Mouse (Mus musculus): ENCODE measurements at regions not wholly inside any gene's neighbourhood (a gene's known extent, or its start where the extent isn't known, plus 50 kb on each side); places are given as distances from the start of the nearest gene placed in this dataset.

DNA sequence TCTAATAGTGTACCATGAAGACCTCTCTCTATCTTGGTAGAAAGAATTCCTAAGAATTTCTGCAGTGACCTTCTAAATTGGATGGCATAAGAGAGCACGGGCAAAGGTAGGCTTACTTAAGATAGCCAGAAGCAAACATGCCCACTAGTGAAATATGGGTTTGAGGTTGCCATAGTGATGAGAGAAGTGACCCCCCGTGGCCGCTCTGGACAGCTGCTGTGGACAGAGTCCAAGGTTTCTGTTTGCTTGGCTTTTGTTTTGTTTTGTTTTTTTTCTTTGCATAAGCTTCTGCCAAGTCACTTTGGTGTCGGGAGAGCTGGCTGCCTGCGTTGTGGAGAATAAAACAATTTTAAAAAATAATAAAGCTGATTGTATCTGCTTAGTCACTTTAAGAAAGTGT lies 151.8 kb upstream of the Cdh4 start:
- DNase-seq, result peak; percentile 21

DNA sequence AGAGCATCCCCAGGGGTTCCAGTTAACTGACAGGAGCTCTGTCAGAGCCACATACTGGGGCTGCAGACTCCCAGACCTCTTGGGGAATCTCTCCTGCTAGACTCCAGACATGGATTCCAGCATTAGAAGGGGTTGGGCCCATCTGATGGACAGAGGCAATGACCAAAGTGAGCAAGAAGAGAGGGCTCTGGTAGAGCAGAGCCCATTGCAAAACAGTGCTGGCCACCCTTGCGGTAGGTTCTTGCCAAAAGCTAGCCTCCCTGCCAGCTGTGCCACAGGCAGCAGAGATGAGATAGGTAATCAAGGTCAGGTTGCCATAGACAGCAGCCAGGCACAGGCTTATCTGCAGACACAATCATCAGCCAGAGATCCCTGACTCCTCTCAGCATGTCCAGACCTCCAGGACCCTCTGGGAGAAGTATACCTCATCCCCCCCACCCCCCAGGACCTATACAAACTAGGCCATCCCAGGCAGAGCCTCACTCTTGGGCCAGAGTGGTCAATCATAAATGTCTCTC lies 151.1 kb upstream of the Cdh4 start:
- DNase-seq, result no peak

DNA sequence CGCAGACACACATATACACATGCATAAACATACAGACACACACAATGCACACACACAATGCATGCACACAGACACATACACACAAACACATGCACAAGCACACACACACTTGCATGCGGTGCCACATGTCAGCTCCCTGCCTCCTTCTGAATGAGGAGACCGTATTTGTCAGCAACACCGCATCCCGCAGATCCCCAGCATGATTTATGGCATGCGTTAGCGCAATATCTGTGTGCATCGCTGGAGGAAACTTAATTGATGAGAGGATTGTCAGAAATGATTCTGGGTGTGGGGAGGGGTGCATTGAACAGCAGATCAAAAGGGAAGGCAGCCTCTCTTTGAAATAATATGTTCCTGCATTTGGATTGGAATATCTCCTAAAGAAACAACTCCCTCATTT lies 150.3 kb upstream of the Cdh4 start:
- DNase-seq, result no peak

DNA sequence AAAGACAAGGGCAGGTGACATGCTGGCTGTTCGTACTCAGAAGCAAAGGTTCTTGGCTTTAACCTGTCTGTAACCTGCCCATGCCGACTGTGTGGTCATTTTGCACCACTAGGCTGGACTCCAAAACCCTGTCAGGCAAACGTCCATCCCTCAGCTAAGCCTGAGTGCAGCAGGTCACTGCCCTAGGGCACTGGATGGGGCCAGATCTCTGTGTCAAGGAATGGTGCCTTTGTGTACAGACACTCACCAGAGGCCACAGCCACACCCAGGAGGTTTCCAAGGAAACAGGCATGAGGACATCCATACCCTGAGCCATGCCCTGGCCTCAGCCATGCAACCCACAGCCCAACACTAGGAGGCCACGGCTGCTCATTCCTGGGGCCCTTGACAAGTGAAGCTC lies 149.7 kb upstream of the Cdh4 start:
- no peak for DNase-seq

DNA sequence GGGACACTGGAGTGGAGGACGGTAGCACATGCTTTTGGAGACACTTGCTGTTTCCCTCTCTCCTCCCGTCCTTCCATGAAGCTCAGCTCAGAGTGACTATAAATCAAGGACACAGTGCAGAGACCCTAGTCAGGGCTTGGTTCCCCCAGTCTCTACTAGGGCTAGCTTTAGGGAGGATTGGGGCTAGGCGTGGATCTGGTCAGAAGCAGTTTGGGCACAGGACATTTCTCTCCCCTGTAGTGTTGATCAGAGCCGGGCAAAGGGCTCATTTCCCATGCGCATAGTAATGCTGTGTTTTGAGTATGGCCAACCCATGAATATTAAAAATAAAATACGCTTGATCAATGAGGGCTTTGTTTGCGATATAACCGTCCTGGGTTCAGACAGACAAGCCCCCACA lies 149.1 kb upstream of the Cdh4 start:
- DNase-seq, result no peak

DNA sequence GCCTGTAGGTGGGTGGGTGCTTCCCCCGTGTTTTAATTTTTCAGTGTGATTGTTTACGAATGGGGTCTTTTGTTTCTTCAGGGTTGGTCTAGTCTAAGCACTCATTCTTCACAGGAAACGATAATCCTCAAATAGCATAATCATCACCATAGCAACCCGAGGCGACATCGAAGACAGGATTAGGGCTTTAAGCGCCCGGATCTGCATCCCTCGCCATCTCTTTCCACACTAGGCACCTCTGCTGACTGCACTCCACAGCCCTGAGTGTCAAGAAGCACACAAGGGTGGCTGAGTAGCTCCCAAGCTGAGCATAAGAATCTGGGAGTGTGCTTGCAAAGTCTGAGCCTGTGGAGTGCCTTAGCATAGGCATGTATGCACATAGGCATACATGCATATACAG lies 145.2 kb upstream of the Cdh4 start:
- no peak for DNase-seq

DNA sequence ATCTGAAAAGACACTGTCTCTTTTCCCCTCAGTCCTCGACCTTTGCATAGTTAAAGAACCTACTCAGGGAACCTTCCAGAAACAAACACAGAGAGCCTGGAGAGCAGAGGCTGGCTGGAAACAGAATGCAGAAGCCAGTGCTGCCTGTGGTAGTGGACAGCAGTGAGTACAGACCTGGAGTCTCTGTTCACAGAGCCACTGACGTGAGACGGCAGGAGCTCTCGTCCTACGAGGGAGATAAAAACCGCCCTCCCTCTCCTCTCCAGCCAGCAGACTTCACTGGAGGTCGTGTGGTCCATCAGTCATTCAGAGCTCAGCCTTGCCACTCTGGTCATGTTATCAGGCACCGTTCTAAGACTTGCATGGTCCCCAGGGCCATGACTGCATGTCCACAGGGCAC lies 138.5 kb upstream of the Cdh4 start:
- no peak for DNase-seq

DNA sequence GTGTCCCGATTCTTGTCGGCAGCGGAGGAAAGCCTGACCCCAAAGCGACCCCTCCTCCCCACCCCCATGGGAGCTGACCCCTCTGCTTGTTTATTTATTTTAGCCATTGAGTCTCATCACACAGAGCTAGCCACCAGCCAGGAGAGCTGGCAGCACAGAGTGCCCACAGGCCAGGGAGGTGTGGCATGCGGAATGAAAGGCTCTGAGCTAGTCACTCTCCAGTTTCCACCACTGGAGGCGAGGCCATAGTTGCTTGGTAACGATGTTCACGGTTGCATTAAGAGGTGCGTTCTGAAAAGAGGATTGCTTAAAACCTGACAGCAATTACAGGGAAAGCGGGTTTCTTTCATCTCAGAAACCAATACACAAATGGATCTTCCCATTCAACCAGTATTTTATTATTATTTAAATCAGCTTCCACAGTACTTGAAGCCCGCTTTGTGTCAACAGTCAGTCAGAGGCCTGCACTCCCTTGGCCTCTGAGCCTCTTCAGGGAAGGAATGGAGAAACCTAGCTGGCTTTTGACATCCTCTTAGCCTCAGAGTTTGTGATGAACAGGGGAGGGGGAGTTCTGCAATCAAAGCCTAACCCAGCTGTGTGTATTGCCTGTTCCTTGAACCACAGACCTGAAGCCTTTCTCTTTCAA lies 134.8 kb upstream of the Cdh4 start:
- peak; percentile 8 for DNase-seq

DNA sequence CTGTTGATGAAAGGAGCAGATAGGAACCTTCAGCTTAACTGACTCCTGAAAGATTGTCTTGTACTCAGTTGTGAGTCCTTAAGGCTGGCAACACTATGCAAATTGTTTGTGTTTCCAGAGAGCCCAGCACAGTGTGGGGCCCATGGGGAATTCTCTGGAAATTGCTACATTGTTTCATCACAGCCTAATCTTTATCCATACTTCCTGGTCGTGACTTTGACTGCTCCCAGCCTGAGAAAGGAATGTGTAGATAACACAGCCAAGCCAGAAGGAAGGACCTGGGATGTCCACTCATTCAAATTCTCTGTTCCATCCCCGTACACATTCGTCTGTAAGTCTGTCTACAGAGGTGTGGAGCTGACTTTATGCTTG lies 134.3 kb upstream of the Cdh4 start:
- DNase-seq, result no peak

DNA sequence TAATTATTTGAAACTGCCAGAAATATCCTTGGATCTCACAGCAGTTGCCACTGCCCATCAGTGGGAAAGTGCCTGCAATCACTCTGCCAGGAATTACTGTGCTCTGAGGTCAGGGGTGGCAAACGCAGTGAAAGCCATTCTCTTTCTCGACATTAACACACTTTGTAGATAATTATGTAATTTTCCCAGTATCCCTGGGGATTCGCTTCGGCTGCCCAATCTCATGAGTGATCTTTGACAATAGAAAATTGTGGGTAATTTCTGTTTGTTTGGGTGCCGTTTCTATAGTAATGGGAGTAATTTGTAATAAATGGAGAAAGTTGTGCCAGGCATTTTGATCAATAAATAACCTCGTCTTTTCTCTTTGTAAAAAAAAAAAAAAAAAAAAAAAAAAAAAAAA lies 124.2 kb upstream of the Cdh4 start:
- DNase-seq, result no peak

DNA sequence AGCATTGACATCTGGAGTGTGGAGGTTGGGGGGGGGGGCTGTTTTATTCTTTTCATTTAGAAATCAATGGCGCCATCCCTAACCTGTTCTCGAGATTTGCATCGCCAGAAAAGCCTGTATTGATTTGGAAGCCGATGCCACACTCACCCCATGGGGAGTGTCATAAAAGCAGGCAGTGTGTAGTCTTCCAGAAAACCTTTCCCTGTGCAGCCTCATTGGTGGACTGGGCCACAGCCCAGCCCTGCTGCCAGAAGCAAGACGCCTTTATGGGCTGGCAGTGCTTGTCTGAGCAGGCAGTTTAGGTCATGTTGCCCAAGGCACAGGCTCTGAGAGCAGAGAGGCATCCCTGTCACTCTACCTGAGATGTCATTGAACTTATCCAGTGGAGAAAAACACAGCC lies 117.0 kb upstream of the Cdh4 start:
- no peak for DNase-seq

DNA sequence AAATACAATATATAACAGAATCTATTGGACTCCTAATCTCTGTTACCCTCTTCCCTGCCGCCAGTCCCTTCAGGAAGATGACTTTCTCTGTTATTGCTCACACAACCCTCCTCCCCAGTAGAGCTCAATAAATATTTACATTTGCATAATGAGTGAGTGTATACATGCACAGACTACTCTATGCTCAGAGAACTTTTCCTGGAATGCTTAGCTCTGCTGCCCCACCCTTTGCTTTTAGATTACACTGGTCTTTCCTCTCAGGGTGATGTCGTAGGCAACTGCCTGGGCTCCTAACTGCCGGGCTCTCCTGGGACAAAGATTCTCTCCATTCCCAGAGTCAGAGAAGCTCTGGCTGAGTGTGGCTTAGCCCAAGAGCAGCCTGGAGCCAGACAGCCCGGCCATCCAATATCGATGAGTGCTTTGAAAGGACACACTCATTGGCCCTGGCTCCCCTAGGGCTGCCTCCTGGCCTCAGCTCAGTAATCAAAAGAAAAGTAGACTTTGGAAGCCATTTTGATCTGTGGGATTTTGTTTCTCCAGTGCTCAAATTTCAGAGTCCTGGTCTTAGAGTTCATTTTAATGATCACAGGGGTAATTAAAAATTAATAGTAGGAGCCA lies 109.2 kb upstream of the Cdh4 start:
- DNase-seq, result peak; percentile 11

DNA sequence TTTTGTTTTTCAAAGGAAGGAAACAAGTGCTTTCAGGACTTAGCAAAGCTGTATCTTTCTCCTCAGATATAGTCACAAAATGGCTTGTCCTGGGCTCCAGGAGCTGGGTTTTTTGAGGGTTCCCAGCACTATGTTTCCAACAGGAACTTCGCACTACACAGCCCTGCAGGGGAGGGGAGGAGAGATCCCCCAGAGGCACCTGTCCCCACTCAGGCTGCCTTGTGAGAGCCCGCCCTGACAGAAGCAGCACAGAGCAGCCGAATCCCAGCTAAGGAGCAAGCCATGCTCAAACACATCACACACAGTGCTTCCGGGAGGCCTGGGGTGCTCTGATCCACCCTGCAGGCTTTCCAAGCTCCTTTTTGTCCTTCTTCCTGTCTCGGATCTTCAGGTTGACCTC lies 108.6 kb upstream of the Cdh4 start:
- no peak for DNase-seq

DNA sequence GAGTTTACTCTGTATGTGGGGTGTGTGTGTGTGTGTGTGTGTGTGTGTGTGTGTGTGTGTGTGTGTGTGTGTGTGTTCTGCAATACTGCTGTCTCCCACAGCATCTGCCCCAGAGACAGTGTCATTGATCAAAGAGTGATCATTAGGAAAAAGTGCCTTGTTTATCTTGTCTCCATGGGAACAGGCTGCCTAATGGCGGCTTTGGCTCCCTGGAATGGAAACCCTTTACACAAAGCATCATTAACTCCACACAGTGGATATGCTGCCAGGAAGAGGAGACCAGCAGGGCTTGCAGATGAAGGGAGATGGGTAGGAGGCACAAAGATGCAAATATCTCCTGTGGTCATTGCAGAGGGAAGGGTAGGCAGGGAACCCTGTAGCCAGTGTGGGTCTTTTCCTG lies 106.0 kb upstream of the Cdh4 start:
- DNase-seq, result no peak

DNA sequence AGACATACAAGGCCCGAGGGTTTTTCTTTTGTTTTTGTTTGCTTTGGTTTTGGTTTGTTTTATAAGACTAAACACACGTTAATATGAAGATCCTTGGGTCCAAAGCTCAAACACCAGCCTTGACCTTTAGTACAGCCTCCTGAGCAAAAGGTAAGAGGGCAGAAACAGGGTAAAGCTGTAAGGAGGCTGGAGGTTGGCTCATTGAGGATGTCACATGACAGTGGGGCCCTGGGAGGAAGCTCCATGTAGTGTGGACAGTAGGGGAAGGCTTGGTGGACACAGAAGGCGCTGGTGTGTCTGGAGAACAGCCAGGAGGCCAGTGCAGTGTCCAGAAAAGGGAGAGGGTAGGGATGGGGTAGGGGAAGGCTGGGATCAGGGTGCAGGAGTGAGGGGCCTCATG lies 89.6 kb upstream of the Cdh4 start:
- DNase-seq, result no peak

DNA sequence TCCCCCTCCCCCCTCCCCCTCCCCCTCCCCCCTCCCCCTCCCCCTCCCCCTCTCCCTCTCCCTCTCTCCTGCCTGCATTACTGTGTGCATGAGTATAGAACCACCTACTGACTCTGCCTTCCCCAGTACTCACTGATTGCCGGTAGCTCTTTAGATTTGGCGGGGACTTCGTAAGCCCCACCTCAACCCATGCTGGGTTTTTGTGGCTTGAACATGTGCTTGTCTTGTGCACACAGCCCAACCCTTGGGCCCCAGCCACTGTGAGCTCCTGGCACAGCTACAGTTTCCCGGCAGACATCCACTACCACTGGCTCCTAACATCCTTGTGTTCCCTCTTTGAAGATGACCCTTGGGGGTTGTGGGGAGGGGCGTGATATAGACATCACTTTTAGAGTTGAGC lies 87.4 kb upstream of the Cdh4 start:
- DNase-seq, result no peak

DNA sequence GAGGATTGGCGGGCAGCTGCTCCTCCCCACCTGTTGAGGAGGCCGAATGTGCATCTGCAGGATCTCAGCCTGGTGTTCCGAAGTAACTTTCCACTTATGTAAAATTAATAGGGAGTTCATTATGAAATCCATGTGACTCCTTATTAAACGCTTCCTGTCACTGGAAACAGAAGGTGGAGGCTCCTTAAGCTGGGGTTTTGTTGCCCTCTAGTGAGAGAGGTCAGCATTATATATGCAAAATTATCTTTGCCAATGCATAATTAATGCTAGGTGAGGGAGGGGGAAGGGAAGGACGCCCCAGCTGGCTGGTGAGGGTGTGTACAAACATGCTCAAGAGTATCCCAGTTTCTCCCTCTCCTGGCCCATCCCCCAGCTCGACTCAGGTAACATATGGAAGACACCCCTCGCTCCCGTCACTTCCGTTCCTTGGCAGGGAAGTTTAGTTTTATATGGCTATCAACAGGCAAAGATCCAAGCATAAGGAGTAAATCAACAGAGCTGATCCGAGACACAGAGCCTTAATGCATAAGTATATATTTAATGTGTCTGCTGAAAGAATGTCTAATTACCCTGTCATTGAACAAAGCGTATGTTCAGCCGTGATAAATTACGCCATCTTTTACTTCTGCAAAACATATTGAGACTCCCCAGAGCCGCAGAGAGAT lies 71.2 kb upstream of the Cdh4 start:
- DNase-seq, result no peak

DNA sequence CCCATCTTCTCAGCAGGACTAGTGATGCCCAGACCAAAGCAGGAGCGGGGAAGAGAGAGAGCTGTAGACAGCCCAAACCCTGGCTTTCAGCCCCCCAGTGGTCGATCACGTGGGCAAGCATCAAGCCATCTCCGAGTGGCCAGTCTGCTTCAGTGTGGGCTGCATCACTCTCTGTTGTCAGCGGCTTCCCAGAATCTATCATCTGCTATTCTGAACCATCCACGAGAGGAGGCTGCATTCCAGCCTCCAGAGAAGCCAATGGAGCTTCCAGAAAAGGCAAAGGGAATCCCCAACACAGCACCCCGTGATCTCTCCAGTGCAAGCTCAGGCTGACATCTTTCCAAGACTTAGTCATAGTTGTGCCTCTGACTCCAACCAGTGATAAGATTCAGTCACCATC lies 70.7 kb upstream of the Cdh4 start:
- DNase-seq, result no peak

DNA sequence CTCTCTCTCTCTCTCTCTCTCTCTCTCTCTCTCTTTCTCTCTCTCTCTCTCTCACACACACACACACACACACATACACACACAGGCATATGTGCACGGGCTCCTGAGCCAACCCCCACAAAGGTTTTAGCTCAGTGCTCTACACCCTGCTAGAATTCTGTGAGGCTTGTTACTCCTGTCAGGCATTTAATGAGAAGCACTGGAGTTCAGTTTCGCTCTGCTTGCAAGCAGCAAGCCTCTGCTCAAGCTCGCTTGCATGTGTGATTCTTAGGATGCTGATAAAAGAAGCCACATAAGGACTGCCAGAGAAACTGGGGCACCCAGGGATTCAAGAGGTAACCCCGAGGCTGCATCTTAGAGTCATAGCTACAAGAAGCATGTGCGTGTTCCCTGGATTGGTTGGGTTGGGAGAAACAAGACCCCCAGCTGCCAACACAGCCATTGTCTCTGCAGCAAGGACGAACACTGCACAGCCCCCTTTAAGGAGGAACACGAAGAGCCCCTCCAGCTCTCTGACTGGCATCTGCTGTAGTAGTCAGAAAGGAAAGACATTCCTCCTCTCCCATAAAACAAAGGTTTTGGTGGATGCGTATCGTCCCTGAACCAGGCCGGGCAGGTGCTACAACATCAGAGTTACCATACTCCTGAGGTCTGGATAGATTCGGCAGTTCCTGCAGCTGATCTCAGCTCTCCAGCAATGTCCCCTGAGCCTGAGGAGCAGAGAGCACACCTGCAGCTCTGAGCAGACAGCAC lies 62.4 kb upstream of the Cdh4 start:
- DNase-seq, result no peak

DNA sequence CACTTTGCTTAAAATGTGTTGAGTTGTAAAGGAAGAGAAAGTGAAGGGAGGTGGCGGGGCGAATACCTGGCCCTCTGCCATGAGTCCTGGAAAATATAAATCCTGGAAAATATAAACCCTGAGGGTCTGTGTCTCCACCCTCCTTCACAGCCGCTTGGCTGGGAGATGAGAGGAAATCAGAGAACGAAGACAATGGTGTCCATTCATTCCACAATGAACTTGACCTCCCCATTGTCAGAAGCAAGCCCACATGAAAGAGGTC lies 61.9 kb upstream of the Cdh4 start:
- peak; percentile 10 for DNase-seq

DNA sequence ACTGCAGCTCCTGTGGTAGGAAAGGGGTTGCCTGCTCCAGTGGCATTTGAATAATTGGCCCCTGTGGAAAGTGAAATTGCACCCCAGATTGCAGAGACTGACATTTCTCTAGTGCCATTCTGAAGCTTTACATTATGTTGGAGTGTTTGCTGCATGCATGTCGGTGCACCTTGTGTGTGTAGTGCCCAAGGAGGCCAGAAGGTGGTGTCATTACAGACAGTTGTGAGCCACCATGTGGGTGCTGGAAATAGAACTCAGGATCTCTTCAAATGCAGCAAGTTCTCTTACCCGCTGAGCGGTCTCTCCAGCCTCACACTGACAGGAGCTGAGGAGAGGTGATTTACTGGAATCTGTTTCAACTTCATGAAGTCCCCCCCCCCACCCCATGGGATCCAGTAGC lies 60.3 kb upstream of the Cdh4 start:
- DNase-seq, result no peak

DNA sequence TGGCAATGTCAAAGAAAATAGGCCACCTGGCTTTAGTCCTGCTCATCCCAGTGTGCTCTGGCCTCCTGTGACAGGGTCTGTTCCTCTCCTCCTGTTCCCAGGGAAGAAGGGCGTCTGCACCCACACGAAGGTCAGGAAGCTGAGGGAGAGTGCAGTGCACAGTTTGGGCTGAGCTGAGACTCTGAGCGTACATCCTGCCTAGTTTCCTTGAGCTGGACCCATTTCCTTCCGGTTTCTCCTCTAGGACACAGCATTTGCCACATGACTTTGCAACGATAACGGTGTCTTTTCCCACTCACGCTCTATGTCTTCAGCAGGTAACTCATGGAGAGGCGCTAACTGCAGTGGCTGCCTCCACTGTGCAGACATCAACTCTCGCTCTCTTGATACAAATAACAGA lies 59.6 kb upstream of the Cdh4 start:
- peak; percentile 15 for DNase-seq

DNA sequence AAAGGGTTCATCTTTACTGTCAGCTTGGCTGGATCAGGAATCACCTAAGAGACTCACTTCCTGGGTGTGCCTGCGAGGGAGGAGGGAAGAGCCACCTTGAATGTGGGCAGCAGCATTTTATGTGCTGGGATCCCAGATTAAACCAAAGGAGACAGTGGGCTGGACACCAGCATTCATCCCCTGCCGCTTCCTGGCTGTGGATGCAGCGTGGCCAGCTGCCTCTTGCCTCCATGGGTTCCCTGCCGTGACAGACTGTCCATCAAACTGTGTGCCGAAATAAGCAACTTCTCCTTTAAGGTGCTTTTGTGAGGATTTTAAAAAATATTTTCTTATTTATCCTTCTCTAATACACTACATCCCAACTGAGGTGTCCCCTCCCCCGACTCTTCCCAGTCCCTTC lies 55.4 kb upstream of the Cdh4 start:
- no peak for DNase-seq

DNA sequence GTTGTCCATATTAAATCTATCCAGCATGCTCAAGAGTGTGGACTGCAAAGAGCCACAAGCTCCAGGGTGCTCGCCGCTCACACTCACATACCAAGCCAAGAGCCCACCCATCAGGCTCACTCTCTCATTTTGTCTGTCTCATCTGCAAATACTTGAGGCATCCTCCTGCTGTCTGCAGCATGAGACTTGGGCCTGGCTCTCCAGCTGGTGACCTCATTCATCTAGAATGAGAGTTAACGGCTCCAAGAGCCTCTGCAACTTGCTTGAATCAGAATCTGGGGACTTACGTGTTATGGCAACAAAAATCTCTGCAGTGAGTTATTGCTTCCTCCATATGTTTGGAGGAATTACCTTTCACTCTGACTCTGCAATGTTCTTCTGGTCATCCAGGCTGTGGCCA lies 51.7 kb upstream of the Cdh4 start:
- peak; percentile 32 for DNase-seq
